Mouse (Mus musculus): ENCODE measurements around the gene C530025M09Rik.

Gene C530025M09Rik

GRCm38 (mm10) chr2:149830536-149831458, at the start of gene C530025M09Rik:
Gene C530025M09Rik (minus strand): TSS chr2:149831213.
- no peak for DNase-seq (ENCODE audit: low read depth, low spot score)

GRCm38 (mm10) chr2:149877954-149878353, 46.9 kb upstream of the C530025M09Rik start:
- peak; percentile 67 for DNase-seq (ENCODE audit: low read depth, low spot score)

GRCm38 (mm10) chr2:149873346-149873745, 42.3 kb upstream of the C530025M09Rik start:
- DNase-seq (ENCODE audit: low read depth, low spot score), result peak; percentile 95

- peak; percentile 65 for DNase-seq (ENCODE audit: low read depth, low spot score)
These were observed 41.5 kb upstream of the C530025M09Rik start for GRCm38 (mm10) chr2:149872496-149872895.

GRCm38 (mm10) chr2:149870496-149870895, 39.5 kb upstream of the C530025M09Rik start:
- DNase-seq (ENCODE audit: low read depth, low spot score), result no peak

- no peak for DNase-seq (ENCODE audit: low read depth, low spot score)
These were observed 35.0 kb upstream of the C530025M09Rik start for GRCm38 (mm10) chr2:149865914-149866435.

- DNase-seq (ENCODE audit: low read depth, low spot score), result peak; percentile 31
These were observed 30.0 kb upstream of the C530025M09Rik start for GRCm38 (mm10) chr2:149861002-149861401.

GRCm38 (mm10) chr2:149848778-149849177, 17.8 kb upstream of the C530025M09Rik start:
- no peak for DNase-seq (ENCODE audit: low read depth, low spot score)

GRCm38 (mm10) chr2:149844575-149844974, 13.6 kb upstream of the C530025M09Rik start:
- DNase-seq (ENCODE audit: low read depth, low spot score), result peak; percentile 79

- DNase-seq (ENCODE audit: low read depth, low spot score), result no peak
These were observed 8.7 kb upstream of the C530025M09Rik start for GRCm38 (mm10) chr2:149839666-149840065.

- peak; percentile 61 for DNase-seq (ENCODE audit: low read depth, low spot score)
These were observed 5.6 kb upstream of the C530025M09Rik start for GRCm38 (mm10) chr2:149836471-149837135.

GRCm38 (mm10) chr2:149835091-149835490, 4.1 kb upstream of the C530025M09Rik start:
- DNase-seq (ENCODE audit: low read depth, low spot score), result no peak

- DNase-seq (ENCODE audit: low read depth, low spot score), result no peak
These were observed 1.3 kb upstream of the C530025M09Rik start for GRCm38 (mm10) chr2:149832301-149832700.

- no peak for DNase-seq (ENCODE audit: low read depth, low spot score)
These were observed 639 bp upstream of the C530025M09Rik start for GRCm38 (mm10) chr2:149831459-149832245.

GRCm38 (mm10) chr2:149829955-149830535, 968 bp downstream of the C530025M09Rik start:
- DNase-seq (ENCODE audit: low read depth, low spot score), result no peak

- DNase-seq (ENCODE audit: low read depth, low spot score), result no peak
These were observed 2.1 kb downstream of the C530025M09Rik start, which contains the start of gene Syndig1 for GRCm38 (mm10) chr2:149828911-149829310. Gene Syndig1 (plus strand): TSS chr2:149829211.

- DNase-seq (ENCODE audit: low read depth, low spot score), result no peak
These were observed 10.8 kb downstream of the C530025M09Rik start for GRCm38 (mm10) chr2:149820201-149820600.

- DNase-seq (ENCODE audit: low read depth, low spot score), result no peak
These were observed 11.3 kb downstream of the C530025M09Rik start for GRCm38 (mm10) chr2:149819751-149820150.

GRCm38 (mm10) chr2:149818395-149818794, 12.6 kb downstream of the C530025M09Rik start:
- DNase-seq (ENCODE audit: low read depth, low spot score), result no peak

- DNase-seq (ENCODE audit: low read depth, low spot score), result no peak
These were observed 18.1 kb downstream of the C530025M09Rik start for GRCm38 (mm10) chr2:149812899-149813298.

- no peak for DNase-seq (ENCODE audit: low read depth, low spot score)
These were observed 25.8 kb downstream of the C530025M09Rik start for GRCm38 (mm10) chr2:149805256-149805655.

All from telencephalon, adult 2 months (tissue).